Mouse (Mus musculus) cerebellum, adult 8-10 months (tissue): ENCODE measurements around the gene 1700018B08Rik.

ENCODE experiments used
- DNase-seq: peaks from one replicate; pipeline ENCODE4 v3.0.0; 2022

The 1700018B08Rik gene

GRCm38 (mm10) chr8:121544276-121544785, at the start of gene 1700018B08Rik:
1700018B08Rik (minus strand) TSS chr8:121544320.
- DNase-seq = no peak

GRCm38 (mm10) chr8:121593293-121593692, 49.2 kb upstream of the 1700018B08Rik start:
- DNase-seq = no peak

GRCm38 (mm10) chr8:121591178-121592066, 47.3 kb upstream of the 1700018B08Rik start:
- no peak for DNase-seq

- peak; percentile 98 for DNase-seq
These were observed 46.4 kb upstream of the 1700018B08Rik start, which contains the start of gene Map1lc3b for GRCm38 (mm10) chr8:121590203-121591177. Map1lc3b (plus strand) TSS chr8:121590361.

- no peak for DNase-seq
These were observed 45.1 kb upstream of the 1700018B08Rik start for GRCm38 (mm10) chr8:121589205-121589726.

GRCm38 (mm10) chr8:121588750-121589149, 44.6 kb upstream of the 1700018B08Rik start:
- DNase-seq = no peak

GRCm38 (mm10) chr8:121585159-121585825, 41.2 kb upstream of the 1700018B08Rik start:
- DNase-seq = peak; percentile 100

- DNase-seq = no peak
These were observed 40.6 kb upstream of the 1700018B08Rik start for GRCm38 (mm10) chr8:121584730-121585129.

GRCm38 (mm10) chr8:121583653-121584052, 39.5 kb upstream of the 1700018B08Rik start:
- no peak for DNase-seq

GRCm38 (mm10) chr8:121580465-121580864, 36.3 kb upstream of the 1700018B08Rik start:
- DNase-seq = no peak

- DNase-seq = peak; percentile 94
These were observed 34.7 kb upstream of the 1700018B08Rik start, which contains the start of gene Fbxo31 for GRCm38 (mm10) chr8:121578676-121579451. Fbxo31 (minus strand) TSS chr8:121578806.

GRCm38 (mm10) chr8:121577751-121578675, 33.9 kb upstream of the 1700018B08Rik start:
- DNase-seq = no peak

GRCm38 (mm10) chr8:121575661-121576060, 31.5 kb upstream of the 1700018B08Rik start:
- DNase-seq = no peak

- DNase-seq = peak; percentile 64
These were observed 29.2 kb upstream of the 1700018B08Rik start for GRCm38 (mm10) chr8:121573275-121573674.

- DNase-seq = no peak
These were observed 28.0 kb upstream of the 1700018B08Rik start for GRCm38 (mm10) chr8:121572121-121572520.

- DNase-seq = no peak
These were observed 26.7 kb upstream of the 1700018B08Rik start for GRCm38 (mm10) chr8:121570801-121571200.

- DNase-seq = no peak
These were observed 26.2 kb upstream of the 1700018B08Rik start for GRCm38 (mm10) chr8:121570335-121570734.

GRCm38 (mm10) chr8:121568321-121568720, 24.2 kb upstream of the 1700018B08Rik start:
- no peak for DNase-seq

- DNase-seq = no peak
These were observed 19.6 kb upstream of the 1700018B08Rik start for GRCm38 (mm10) chr8:121563701-121564100.

GRCm38 (mm10) chr8:121562941-121563351, 18.8 kb upstream of the 1700018B08Rik start:
- no peak for DNase-seq
